7 mouse cellular contexts compared by ENCODE assay signal in genomic region chr8:106151041-106151440, GRCm38 (mm10). TPM values are rescaled to one million over a fixed set of nuclear protein-coding genes. Genes with fewer than 3 reads are reported as not detected.
DNase-seq lines count a peak whose midpoint lies in the region; ATAC-seq and TF ChIP-seq lines count a peak whose summit lies in the region.

No protein-coding gene starts in this region.

- H3K9ac ChIP-seq in neural tube, embryonic 11.5 days (ENCODE audit: low read length): no peak overlapping the region; the same call in 1 of the 2 replicates
- H3K9ac ChIP-seq in forebrain, embryonic 11.5 days (ENCODE audit: low read length): no peak overlapping the region; the same call in 1 of the 2 replicates
- H3K9ac ChIP-seq in limb, embryonic 14.5 days (ENCODE audit: low read depth, low read length, severe bottlenecking): peak overlapping the region; percentile 73; the same call in 1 of the 2 replicates
- no peak overlapping the region for H3K9ac ChIP-seq in stomach, postnatal 0 days (ENCODE audit: low read length)

- H3K27ac ChIP-seq in neural tube, embryonic 11.5 days (ENCODE audit: low read depth, low read length): no peak overlapping the region
- no peak overlapping the region for H3K27ac ChIP-seq in forebrain, embryonic 11.5 days (ENCODE audit: low read depth, low read length)
- H3K27ac ChIP-seq in limb, embryonic 14.5 days (replicated peaks; ENCODE audit: low read depth, low read length): no peak overlapping the region
- H3K27ac ChIP-seq in stomach, postnatal 0 days (replicated peaks): no peak overlapping the region

- TF ChIP-seq POLR2A in limb, embryonic 14.5 days (IDR thresholded peaks at IDR 0.05; ENCODE audit: borderline replicate concordance, extremely low read depth, insufficient read depth, insufficient read length): no peak

- peak overlapping the region; percentile 70 for H3K4me3 ChIP-seq in neural tube, embryonic 11.5 days (ENCODE audit: low read depth, low read length)
- peak overlapping the region; percentile 71 for H3K4me3 ChIP-seq in forebrain, embryonic 11.5 days (ENCODE audit: low read depth, low read length)
- H3K4me3 ChIP-seq in limb, embryonic 14.5 days (replicated peaks; ENCODE audit: low read length): peak overlapping the region; percentile 78
- H3K4me3 ChIP-seq in stomach, postnatal 0 days (ENCODE audit: low read depth, low read length): peak overlapping the region; percentile 69

- 83% methylated on average over 9 of the region's 9 CpGs for WGBS in neural tube, embryonic 11.5 days
- 86% methylated on average over 9 of the region's 9 CpGs for WGBS in forebrain, embryonic 11.5 days
- 72% methylated on average over 9 of the region's 9 CpGs for WGBS in limb, embryonic 14.5 days
- 60% methylated on average over 9 of the region's 9 CpGs for WGBS in stomach, postnatal 0 days

- no peaks in the 10 kb centered on the region for H3K9me3 ChIP-seq in neural tube, embryonic 11.5 days (ENCODE audit: control insufficient read depth, low read length)
- no peaks in the 10 kb centered on the region for H3K9me3 ChIP-seq in forebrain, embryonic 11.5 days (ENCODE audit: control insufficient read depth, low read length)
- no peaks in the 10 kb centered on the region for H3K9me3 ChIP-seq in limb, embryonic 14.5 days (ENCODE audit: control insufficient read depth, low read length)
- no peaks in the 10 kb centered on the region for H3K9me3 ChIP-seq in stomach, postnatal 0 days (ENCODE audit: control insufficient read depth, low read length)

- ATAC-seq in neural tube, embryonic 11.5 days (ENCODE audit: insufficient read depth, low FRiP score, low TSS enrichment): no peak
- ATAC-seq in forebrain, embryonic 11.5 days (replicated peaks; ENCODE audit: low FRiP score): no peak
- ATAC-seq in limb, embryonic 14.5 days (ENCODE audit: low FRiP score, low read depth): no peak
- ATAC-seq in stomach, postnatal 0 days (ENCODE audit: low FRiP score, low TSS enrichment): no peak

- peaks cover 6% of the 10 kb centered on the region for H3K4me1 ChIP-seq in neural tube, embryonic 11.5 days (ENCODE audit: control insufficient read depth, insufficient read depth, low read length)
- H3K4me1 ChIP-seq in forebrain, embryonic 11.5 days (replicated peaks; ENCODE audit: control insufficient read depth, insufficient read depth, low read length): 0 out of 2 replicates have a peak, but pooled peaks cover 2% of the 10 kb centered on the region
- H3K4me1 ChIP-seq in limb, embryonic 14.5 days (ENCODE audit: control insufficient read depth, insufficient read depth, low read length): peaks cover 6% of the 10 kb centered on the region; the same call in 1 of the 2 replicates
- H3K4me1 ChIP-seq in stomach, postnatal 0 days (replicated peaks; ENCODE audit: control insufficient read depth, insufficient read depth): no peaks in the 10 kb centered on the region

- TF ChIP-seq EP300 in stomach, postnatal 0 days (optimal IDR thresholded peaks at IDR 0.05): no peak

- no peak for TF ChIP-seq CTCF in stomach, postnatal 0 days (IDR thresholded peaks at IDR 0.05; ENCODE audit: low read depth)

- peak overlapping the region; percentile 72 for H3K4me2 ChIP-seq in neural tube, embryonic 11.5 days (ENCODE audit: low read depth)
- H3K4me2 ChIP-seq in forebrain, embryonic 11.5 days (ENCODE audit: low read depth, low read length, severe bottlenecking): peak overlapping the region; percentile 71; the same call in 1 of the 2 replicates
- peak overlapping the region; percentile 61 for H3K4me2 ChIP-seq in limb, embryonic 14.5 days (replicated peaks; ENCODE audit: low read depth, low read length, severe bottlenecking)
- H3K4me2 ChIP-seq in stomach, postnatal 0 days (replicated peaks; ENCODE audit: low read depth): peak overlapping the region; percentile 78

- no peak for DNase-seq in neural tube, embryonic 11.5 days (ENCODE audit: low spot score)
- no peak for DNase-seq in neural tube, embryonic 10.5 days (ENCODE audit: extremely low spot score, low spot score)
- peak; percentile 44 for DNase-seq in forebrain, embryonic 11.5 days (ENCODE audit: low spot score)
- no peak for DNase-seq in limb, embryonic 14.5 days (ENCODE audit: low spot score)
- no peak for DNase-seq in stomach, postnatal 0 days (ENCODE audit: low spot score)
- DNase-seq in T-cell, adult 2 months (ENCODE audit: low spot score): no peak
- no peak for DNase-seq in left cerebral cortex, adult 11 months (ENCODE audit: low spot score)

- 0 out of 2 replicates have a peak, but pooled peaks cover 2% of the 10 kb centered on the region for H3K36me3 ChIP-seq in neural tube, embryonic 11.5 days (ENCODE audit: control insufficient read depth, insufficient read depth, low read length)
- no peaks in the 10 kb centered on the region; the same call in 1 of the 2 replicates for H3K36me3 ChIP-seq in forebrain, embryonic 11.5 days (ENCODE audit: control insufficient read depth, insufficient read depth, low read length)
- peaks cover 10% of the 10 kb centered on the region for H3K36me3 ChIP-seq in limb, embryonic 14.5 days (ENCODE audit: control insufficient read depth, insufficient read depth, low read length)
- no peaks in the 10 kb centered on the region for H3K36me3 ChIP-seq in stomach, postnatal 0 days (ENCODE audit: control insufficient read depth, insufficient read depth, low read length)

- no peaks in the 10 kb centered on the region for H3K27me3 ChIP-seq in neural tube, embryonic 11.5 days (ENCODE audit: control insufficient read depth, insufficient read depth, low read length)
- no peaks in the 10 kb centered on the region for H3K27me3 ChIP-seq in forebrain, embryonic 11.5 days (ENCODE audit: control insufficient read depth, insufficient read depth, low read length)
- no peaks in the 10 kb centered on the region for H3K27me3 ChIP-seq in limb, embryonic 14.5 days (ENCODE audit: control insufficient read depth, insufficient read depth, low read length)
- no peaks in the 10 kb centered on the region for H3K27me3 ChIP-seq in stomach, postnatal 0 days (ENCODE audit: control insufficient read depth, insufficient read depth, low read length)

RNA-seq across cellular contexts. Expression of gene Pla2g15, which starts 0.8 kb away (rescaled TPM):
- polyA plus RNA-seq in neural tube, embryonic 11.5 days (2014; fragmentation: Nextera tagmentation; extraction: Ambion mirVana): 8.0 and 8.9 TPM in 2 replicates
- 7.1 and 7.4 TPM in 2 replicates for polyA plus RNA-seq in forebrain, embryonic 11.5 days (2014; fragmentation: Nextera tagmentation; extraction: Ambion mirVana)
- 13.7 and 15.0 TPM in 2 replicates for polyA plus RNA-seq in limb, embryonic 14.5 days (2012; rRNA removed)
- 6.3 and 7.8 TPM in 2 replicates for polyA plus RNA-seq in limb, embryonic 14.5 days (2014; fragmentation: Nextera tagmentation; extraction: Ambion mirVana)
- 5.6 and 5.7 TPM in 2 replicates for polyA plus RNA-seq in stomach, postnatal 0 days (2015; fragmentation: Nextera tagmentation; extraction: Ambion mirVana)

RNA-seq across cellular contexts. Expression of gene Esrp2, which starts 14.3 kb away (rescaled TPM):
- polyA plus RNA-seq in neural tube, embryonic 11.5 days (2014; fragmentation: Nextera tagmentation; extraction: Ambion mirVana): 2.5 and 4.0 TPM in 2 replicates
- polyA plus RNA-seq in forebrain, embryonic 11.5 days (2014; fragmentation: Nextera tagmentation; extraction: Ambion mirVana): 2.3 and 2.4 TPM in 2 replicates
- 29.5 and 34.3 TPM in 2 replicates for polyA plus RNA-seq in limb, embryonic 14.5 days (2012; rRNA removed)
- 38.8 and 38.9 TPM in 2 replicates for polyA plus RNA-seq in limb, embryonic 14.5 days (2014; fragmentation: Nextera tagmentation; extraction: Ambion mirVana)
- polyA plus RNA-seq in stomach, postnatal 0 days (2015; fragmentation: Nextera tagmentation; extraction: Ambion mirVana): 38.9 and 48.0 TPM in 2 replicates

RNA-seq across cellular contexts. Expression of gene Slc7a6, which starts 17.6 kb away (rescaled TPM):
- 106 and 121 TPM in 2 replicates for polyA plus RNA-seq in neural tube, embryonic 11.5 days (2014; fragmentation: Nextera tagmentation; extraction: Ambion mirVana)
- 103 and 106 TPM in 2 replicates for polyA plus RNA-seq in forebrain, embryonic 11.5 days (2014; fragmentation: Nextera tagmentation; extraction: Ambion mirVana)
- polyA plus RNA-seq in limb, embryonic 14.5 days (2012; rRNA removed): 42.1 and 57.6 TPM in 2 replicates
- 55.7 and 73.1 TPM in 2 replicates for polyA plus RNA-seq in limb, embryonic 14.5 days (2014; fragmentation: Nextera tagmentation; extraction: Ambion mirVana)
- polyA plus RNA-seq in stomach, postnatal 0 days (2015; fragmentation: Nextera tagmentation; extraction: Ambion mirVana): 24.3 and 25.8 TPM in 2 replicates

RNA-seq across cellular contexts. Expression of gene Slc7a6os, which starts 59.7 kb away (rescaled TPM):
- 39.7 and 45.6 TPM in 2 replicates for polyA plus RNA-seq in neural tube, embryonic 11.5 days (2014; fragmentation: Nextera tagmentation; extraction: Ambion mirVana)
- polyA plus RNA-seq in forebrain, embryonic 11.5 days (2014; fragmentation: Nextera tagmentation; extraction: Ambion mirVana): 44.1 and 46.8 TPM in 2 replicates
- 52.4 and 58.3 TPM in 2 replicates for polyA plus RNA-seq in limb, embryonic 14.5 days (2012; rRNA removed)
- 32.5 and 36.1 TPM in 2 replicates for polyA plus RNA-seq in limb, embryonic 14.5 days (2014; fragmentation: Nextera tagmentation; extraction: Ambion mirVana)
- polyA plus RNA-seq in stomach, postnatal 0 days (2015; fragmentation: Nextera tagmentation; extraction: Ambion mirVana): 18.6 and 18.8 TPM in 2 replicates

RNA-seq across cellular contexts. Expression of gene Prmt7, which starts 59.7 kb away (rescaled TPM):
- polyA plus RNA-seq in neural tube, embryonic 11.5 days (2014; fragmentation: Nextera tagmentation; extraction: Ambion mirVana): 70.2 and 71.1 TPM in 2 replicates
- polyA plus RNA-seq in forebrain, embryonic 11.5 days (2014; fragmentation: Nextera tagmentation; extraction: Ambion mirVana): 68.8 and 73.1 TPM in 2 replicates
- 35.5 and 40.3 TPM in 2 replicates for polyA plus RNA-seq in limb, embryonic 14.5 days (2012; rRNA removed)
- polyA plus RNA-seq in limb, embryonic 14.5 days (2014; fragmentation: Nextera tagmentation; extraction: Ambion mirVana): 44.7 and 46.6 TPM in 2 replicates
- 21.9 and 22.1 TPM in 2 replicates for polyA plus RNA-seq in stomach, postnatal 0 days (2015; fragmentation: Nextera tagmentation; extraction: Ambion mirVana)
